Mouse (Mus musculus): ENCODE measurements around the gene Ophn1. TPM values are rescaled to one million over a fixed set of nuclear protein-coding genes. Genes with fewer than 3 reads are reported as not detected.

Gene Ophn1
- total RNA-seq, 2 experiments from 2014 or later = 38.1 to 40.3 TPM

Small RNAs within 50 kb of the gene (microRNA-seq; reads per million reads assigned to microRNA genes)
- 0 reads per million in 2 experiments for gene Gm27554

Other genes starting within 250 kb of the Ophn1 start
- gene Yipf6, start 45.3 kb upstream of the Ophn1 start, total RNA-seq (2021) = 10 to 100 TPM; 35.9 to 37.2 TPM
- 1 to 10 TPM; 8.6 to 8.9 TPM for gene Stard8, start 112.2 kb upstream of the Ophn1 start, total RNA-seq (2021)
- gene Efnb1, start 245.1 kb upstream of the Ophn1 start, total RNA-seq (2021) = 10 to 100 TPM; 11.1 to 13.8 TPM